Mouse (Mus musculus): Measurements from ENCODE around the gene Gm10840.
"Not testable (repeated sequence)": the region's sequence is repeated elsewhere in the genome, so short reads cannot be mapped to it uniquely, and the experiment has no call there.

Gene Gm10840

GRCm38 (mm10) chr11:106160841-106161721 is at the start of gene Gm10840, which contains the start of gene Limd2:
Gm10840 (plus strand) TSS chr11:106160850.
Limd2 (minus strand) TSS chr11:106160860.
- DNase-seq (ENCODE audit: low read depth, low spot score) = peak; percentile 96

GRCm38 (mm10) chr11:106111688-106112087 is 49.0 kb upstream of the Gm10840 start:
- DNase-seq (ENCODE audit: low read depth, low spot score) = no peak

GRCm38 (mm10) chr11:106122221-106122620 is 38.4 kb upstream of the Gm10840 start:
- no peak for DNase-seq (ENCODE audit: low read depth, low spot score)

GRCm38 (mm10) chr11:106122736-106123135 is 37.9 kb upstream of the Gm10840 start:
- peak; percentile 35 for DNase-seq (ENCODE audit: low read depth, low spot score)

- DNase-seq (ENCODE audit: low read depth, low spot score) = peak; percentile 65
Measured at GRCm38 (mm10) chr11:106124784-106125183, 35.9 kb upstream of the Gm10840 start.

GRCm38 (mm10) chr11:106125827-106126226 is 34.8 kb upstream of the Gm10840 start:
- no peak for DNase-seq (ENCODE audit: low read depth, low spot score)

- DNase-seq (ENCODE audit: low read depth, low spot score) = not testable (repeated sequence)
Measured at GRCm38 (mm10) chr11:106126727-106127373, 33.8 kb upstream of the Gm10840 start.

GRCm38 (mm10) chr11:106129477-106129876 is 31.2 kb upstream of the Gm10840 start:
- no peak for DNase-seq (ENCODE audit: low read depth, low spot score)

- no peak for DNase-seq (ENCODE audit: low read depth, low spot score)
Measured at GRCm38 (mm10) chr11:106132516-106132915, 28.1 kb upstream of the Gm10840 start.

GRCm38 (mm10) chr11:106134580-106135528 is 25.8 kb upstream of the Gm10840 start:
- DNase-seq (ENCODE audit: low read depth, low spot score) = peak; percentile 72

GRCm38 (mm10) chr11:106151219-106151618 is 9.4 kb upstream of the Gm10840 start:
- no peak for DNase-seq (ENCODE audit: low read depth, low spot score)

- DNase-seq (ENCODE audit: low read depth, low spot score) = peak; percentile 92
Measured at GRCm38 (mm10) chr11:106152132-106152531, 8.5 kb upstream of the Gm10840 start.

- DNase-seq (ENCODE audit: low read depth, low spot score) = peak; percentile 17
Measured at GRCm38 (mm10) chr11:106154091-106154490, 6.6 kb upstream of the Gm10840 start.

- DNase-seq (ENCODE audit: low read depth, low spot score) = no peak
Measured at GRCm38 (mm10) chr11:106154770-106155169, 5.9 kb upstream of the Gm10840 start.

- DNase-seq (ENCODE audit: low read depth, low spot score) = no peak
Measured at GRCm38 (mm10) chr11:106155761-106156160, 4.9 kb upstream of the Gm10840 start.

- no peak for DNase-seq (ENCODE audit: low read depth, low spot score)
Measured at GRCm38 (mm10) chr11:106156257-106156656, 4.4 kb upstream of the Gm10840 start.

GRCm38 (mm10) chr11:106157154-106157553 is 3.5 kb upstream of the Gm10840 start:
- no peak for DNase-seq (ENCODE audit: low read depth, low spot score)

- DNase-seq (ENCODE audit: low read depth, low spot score) = peak; percentile 84
Measured at GRCm38 (mm10) chr11:106158081-106158929, 2.3 kb upstream of the Gm10840 start.

- DNase-seq (ENCODE audit: low read depth, low spot score) = peak; percentile 46
Measured at GRCm38 (mm10) chr11:106158930-106159215, 1.8 kb upstream of the Gm10840 start.

- peak; percentile 65 for DNase-seq (ENCODE audit: low read depth, low spot score)
Measured at GRCm38 (mm10) chr11:106159216-106159920, 1.3 kb upstream of the Gm10840 start.

All from brain, adult 2 months (tissue).